Mouse (Mus musculus): ENCODE results near the gene Tmem131l. TPM values are rescaled to one million over a fixed set of nuclear protein-coding genes. Genes with fewer than 3 reads are reported as not detected.

Tmem131l gene
- total and polyA plus RNA-seq, 3 experiments, result 9.6 to 39.6 TPM; not detected in 1

GRCm38 (mm10) chr3:83969081-83969480 lies 70.9 kb downstream of the Tmem131l start:
- Histone ChIP-seq H3K79me2 (ENCODE audit: control insufficient read depth, insufficient read depth, low read length, poor library complexity) (no peaks in the 10 kb centered on the region), H3K4me1 (ENCODE audit: control insufficient read depth in 1 of 2, insufficient read depth in 2 of 2, low read length in 2 of 2) (no peaks in the 10 kb centered on the region), H3K9me3 (replicated peaks; ENCODE audit: insufficient read depth, low read length) (no peaks in the 10 kb centered on the region), H3K9ac (ENCODE audit: control insufficient read depth, low read depth, low read length, poor library complexity, severe bottlenecking) (no peak overlapping the region), H3K4me3 (ENCODE audit: control insufficient read depth in 1 of 2, insufficient read depth in 1 of 2, low read depth in 2 of 2, low read length in 2 of 2) (no peak overlapping the region), H3K36me3 (ENCODE audit: control insufficient read depth in 1 of 2, insufficient read depth in 2 of 2, low read length in 2 of 2) (peaks cover 0 to 2% of the 10 kb centered on the region in 2 experiments; a peak in 2 of 4 replicates), H3K27ac (ENCODE audit: control insufficient read depth, low read depth, low read length) (no peak overlapping the region), H3K27me3 (ENCODE audit: control insufficient read depth in 1 of 2, insufficient read depth in 2 of 2, low read length in 2 of 2) (no peaks in the 10 kb centered on the region)
- TF ChIP-seq SIN3A (IDR thresholded peaks at IDR 0.05; ENCODE audit: low read length) (no peak), MAX (IDR thresholded peaks at IDR 0.05; ENCODE audit: low read length) (no peak)
- no peak for DNase-seq (ENCODE audit: low read depth, low spot score)

GRCm38 (mm10) chr3:83967791-83968190 lies 72.2 kb downstream of the Tmem131l start:
- Histone ChIP-seq H3K79me2 (ENCODE audit: control insufficient read depth, insufficient read depth, low read length, poor library complexity) (no peaks in the 10 kb centered on the region), H3K27me3 (ENCODE audit: control insufficient read depth in 1 of 2, insufficient read depth in 2 of 2, low read length in 2 of 2) (no peaks in the 10 kb centered on the region), H3K9ac (ENCODE audit: control insufficient read depth, low read depth, low read length, poor library complexity, severe bottlenecking) (no peak overlapping the region), H3K36me3 (ENCODE audit: control insufficient read depth in 1 of 2, insufficient read depth in 2 of 2, low read length in 2 of 2) (peaks cover 0 to 2% of the 10 kb centered on the region in 2 experiments; a peak in 2 of 4 replicates), H3K9me3 (replicated peaks; ENCODE audit: insufficient read depth, low read length) (no peaks in the 10 kb centered on the region), H3K4me1 (ENCODE audit: control insufficient read depth in 1 of 2, insufficient read depth in 2 of 2, low read length in 2 of 2) (no peaks in the 10 kb centered on the region), H3K27ac (ENCODE audit: control insufficient read depth, low read depth, low read length) (no peak overlapping the region), H3K4me3 (ENCODE audit: control insufficient read depth in 1 of 2, insufficient read depth in 1 of 2, low read depth in 2 of 2, low read length in 2 of 2) (no peak overlapping the region)
- no peak for DNase-seq (ENCODE audit: low read depth, low spot score)
- no peak for TF ChIP-seq RAD21 (IDR thresholded peaks at IDR 0.05; ENCODE audit: low read depth, low read length)
- no peak for TF ChIP-seq SMC3 (IDR thresholded peaks at IDR 0.05; ENCODE audit: low read depth, low read length)
- TF ChIP-seq MAFK (IDR thresholded peaks at IDR 0.05; ENCODE audit: borderline replicate concordance, low read depth, low read length), result no peak
- no peak for TF ChIP-seq ELF1 (IDR thresholded peaks at IDR 0.05; ENCODE audit: low read depth, low read length)
- no peak for TF ChIP-seq NELFE (IDR thresholded peaks at IDR 0.05; ENCODE audit: low read depth, low read length)
- TF ChIP-seq KAT2A (conservative IDR thresholded peaks at IDR 0.05; ENCODE audit: low read depth, low read length), result no peak
- no peak for TF ChIP-seq MAX (IDR thresholded peaks at IDR 0.05; ENCODE audit: low read length)
- TF ChIP-seq TBP (IDR thresholded peaks at IDR 0.05; ENCODE audit: low read depth, low read length), result no peak

DNA sequence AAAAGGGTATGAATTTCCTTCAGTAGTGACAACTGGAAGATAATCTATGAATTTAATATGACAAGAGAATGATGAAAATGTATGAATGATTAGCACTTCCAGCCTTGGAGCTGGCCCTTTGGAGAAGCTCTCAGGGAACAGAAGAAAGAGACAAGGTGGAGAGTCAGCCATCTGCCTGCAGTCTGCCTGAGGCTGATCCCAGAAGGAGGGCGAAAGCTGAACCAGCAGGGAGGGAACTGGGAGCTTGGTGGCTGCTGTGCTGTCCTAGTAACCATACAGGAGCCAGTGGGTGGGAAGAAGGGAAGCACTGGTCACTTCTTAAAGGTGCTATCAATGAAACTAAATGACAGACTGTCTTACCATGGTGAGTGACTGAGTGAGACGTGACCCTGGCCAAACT lies 74.6 kb downstream of the Tmem131l start:
- TF ChIP-seq KAT2A (conservative IDR thresholded peaks at IDR 0.05; ENCODE audit: low read depth, low read length) (no peak), TCF12 (IDR thresholded peaks at IDR 0.05; ENCODE audit: low read depth, low read length) (no peak), BHLHE40 (IDR thresholded peaks at IDR 0.05; ENCODE audit: borderline replicate concordance, low read depth, low read length) (no peak), MAFK (IDR thresholded peaks at IDR 0.05; ENCODE audit: borderline replicate concordance, low read depth, low read length) (no peak)
- no peak overlapping the region for H3K9ac ChIP-seq (ENCODE audit: control insufficient read depth, low read depth, low read length, poor library complexity, severe bottlenecking)
- no peak overlapping the region for H3K27ac ChIP-seq (ENCODE audit: control insufficient read depth, low read depth, low read length)
- H3K27me3 ChIP-seq (ENCODE audit: control insufficient read depth in 1 of 2, insufficient read depth in 2 of 2, low read length in 2 of 2), result no peaks in the 10 kb centered on the region
- H3K9me3 ChIP-seq (replicated peaks; ENCODE audit: insufficient read depth, low read length), result no peaks in the 10 kb centered on the region
- H3K36me3 ChIP-seq (ENCODE audit: control insufficient read depth in 1 of 2, insufficient read depth in 2 of 2, low read length in 2 of 2), result peaks cover 0 to 2% of the 10 kb centered on the region in 2 experiments; a peak in 2 of 4 replicates
- no peaks in the 10 kb centered on the region for H3K79me2 ChIP-seq (ENCODE audit: control insufficient read depth, insufficient read depth, low read length, poor library complexity)
- H3K4me1 ChIP-seq (ENCODE audit: control insufficient read depth in 1 of 2, insufficient read depth in 2 of 2, low read length in 2 of 2), result no peaks in the 10 kb centered on the region
- no peak for DNase-seq (ENCODE audit: low read depth, low spot score)
- H3K4me3 ChIP-seq (ENCODE audit: control insufficient read depth in 1 of 2, insufficient read depth in 1 of 2, low read depth in 2 of 2, low read length in 2 of 2), result no peak overlapping the region

All from MEL (cell line).